Mouse (Mus musculus) thymus, postnatal 10 days (tissue): ENCODE measurements at regions not wholly inside any gene's neighbourhood (a gene's known extent, or its start where the extent isn't known, plus 50 kb on each side); places are given as distances from the start of the nearest gene placed in this dataset.

Experiments
- DNase-seq, 2 experiments: peaks; one replicate each; pipeline ENCODE4 v3.0.0; 2021; ENCODE audit warnings: low spot score in 2 of 2

- DNase-seq: no peak
Measured at GRCm38 (mm10) chr4:33687434-33687833, 237.0 kb upstream of the Cnr1 start.

- DNase-seq: no peak
Measured at GRCm38 (mm10) chr4:33693441-33693840, 231.0 kb upstream of the Cnr1 start.

GRCm38 (mm10) chr4:33696969-33697368 is 227.4 kb upstream of the Cnr1 start:
- no peak for DNase-seq

GRCm38 (mm10) chr4:33702028-33702666 is 222.2 kb upstream of the Cnr1 start:
- no peak for DNase-seq

GRCm38 (mm10) chr4:33705722-33706121 is 218.7 kb upstream of the Cnr1 start:
- DNase-seq: no peak

GRCm38 (mm10) chr4:33706785-33707184 is 217.6 kb upstream of the Cnr1 start:
- peak in 1 of 2 experiments; percentile 40 for DNase-seq

GRCm38 (mm10) chr4:33716475-33717117 is 207.8 kb upstream of the Cnr1 start:
- no peak for DNase-seq

GRCm38 (mm10) chr4:33720972-33721371 is 203.4 kb upstream of the Cnr1 start:
- no peak for DNase-seq

- DNase-seq: no peak
Measured at GRCm38 (mm10) chr4:33721971-33722370, 202.4 kb upstream of the Cnr1 start.

- no peak for DNase-seq
Measured at GRCm38 (mm10) chr4:33731837-33732236, 192.6 kb upstream of the Cnr1 start.

GRCm38 (mm10) chr4:33734923-33735322 is 189.5 kb upstream of the Cnr1 start:
- DNase-seq: no peak

- DNase-seq: no peak
Measured at GRCm38 (mm10) chr4:33735442-33735966, 188.9 kb upstream of the Cnr1 start.

GRCm38 (mm10) chr4:33736061-33736701 is 188.2 kb upstream of the Cnr1 start:
- no peak for DNase-seq

- DNase-seq: no peak
Measured at GRCm38 (mm10) chr4:33737337-33737736, 187.1 kb upstream of the Cnr1 start.

GRCm38 (mm10) chr4:33737859-33738417 is 186.5 kb upstream of the Cnr1 start:
- no peak for DNase-seq

GRCm38 (mm10) chr4:33739211-33739904 is 185.0 kb upstream of the Cnr1 start:
- DNase-seq: no peak

- DNase-seq: no peak
Measured at GRCm38 (mm10) chr4:33740982-33741381, 183.4 kb upstream of the Cnr1 start.

- DNase-seq: no peak
Measured at GRCm38 (mm10) chr4:33745180-33745579, 179.2 kb upstream of the Cnr1 start.

GRCm38 (mm10) chr4:33747316-33747895 is 177.0 kb upstream of the Cnr1 start:
- DNase-seq: no peak

- DNase-seq: no peak
Measured at GRCm38 (mm10) chr4:33767721-33768120, 156.7 kb upstream of the Cnr1 start.

- no peak for DNase-seq
Measured at GRCm38 (mm10) chr4:33786027-33786426, 138.4 kb upstream of the Cnr1 start.

- no peak for DNase-seq
Measured at GRCm38 (mm10) chr4:33786958-33787357, 137.4 kb upstream of the Cnr1 start.
